Mouse (Mus musculus): ENCODE data around the gene Drosha.

DNA sequence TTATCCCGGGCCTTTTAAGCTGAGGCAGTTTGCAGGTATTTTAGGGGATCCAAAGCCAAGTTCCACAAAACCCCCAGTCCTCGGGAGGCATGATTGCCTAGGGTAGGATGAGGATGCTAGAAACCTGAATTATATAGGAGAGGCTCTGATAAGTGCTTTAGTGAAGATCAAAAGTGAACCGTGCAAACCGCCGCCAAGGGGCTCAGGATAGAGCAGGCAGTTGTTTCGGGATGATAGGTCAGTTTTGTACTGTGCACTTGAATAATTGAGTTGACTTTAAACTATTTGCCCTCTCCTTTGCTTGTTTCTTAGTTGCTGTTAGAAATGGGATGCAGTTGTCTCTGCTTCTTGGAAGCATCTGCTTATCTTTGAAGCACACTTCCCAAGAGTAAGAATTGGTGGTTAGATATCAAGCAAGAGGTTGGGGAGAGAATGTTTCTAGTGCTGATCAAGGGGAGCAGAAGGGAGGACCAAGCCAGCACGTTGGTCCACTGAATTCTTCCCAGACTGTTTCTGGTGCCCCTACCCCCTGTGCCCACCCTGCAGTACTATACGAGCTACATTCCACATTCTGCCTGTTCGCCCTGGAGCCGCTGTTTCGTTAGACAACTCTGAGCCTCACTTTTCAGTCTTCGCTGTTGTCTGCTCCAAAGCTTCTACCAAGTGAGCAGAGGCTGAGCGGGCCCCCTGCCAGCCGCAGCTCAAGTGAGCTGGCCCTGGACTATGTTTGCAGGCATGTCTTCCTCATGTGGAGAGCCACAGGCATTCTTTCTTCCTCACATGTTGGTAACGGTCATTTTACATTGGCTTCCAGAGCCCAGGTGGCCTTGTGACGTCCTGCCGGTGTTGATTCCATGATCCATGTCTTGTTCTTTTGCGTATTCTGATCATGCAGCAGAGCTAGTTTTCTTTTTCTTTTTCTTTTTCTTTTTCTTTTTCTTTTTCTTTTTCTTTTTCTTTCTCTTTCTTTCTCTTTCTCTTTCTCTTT lies 71.7 kb downstream of the Drosha start:
- no peak for TF ChIP-seq POLR2A (IDR thresholded peaks at IDR 0.05; ENCODE audit: low read depth, low read length)
- no peak for TF ChIP-seq CTCF (IDR thresholded peaks at IDR 0.05; ENCODE audit: extremely low read depth, insufficient read depth, insufficient read length, insufficient replicate concordance)
